Mouse (Mus musculus) liver, postnatal 0 days (tissue): Measurements from ENCODE around the gene Zfp810. TPM values are rescaled to one million over a fixed set of nuclear protein-coding genes. Genes with fewer than 3 reads are reported as not detected.
"Not testable (repeated sequence)": the region's sequence is repeated elsewhere in the genome, so short reads cannot be mapped to it uniquely, and the experiment has no call there.

Experiments
- ATAC-seq: fragments of 200-750 bp; cut with Nextera tagmentation; 2 replicates; pipeline ENCODE4 v1.8.0; 2017; ENCODE audit warnings: mild to moderate bottlenecking, moderate library complexity
- DNase-seq: peaks from one replicate; pipeline ENCODE4 v3.0.0-alpha.2; 2016
- H3K27ac ChIP-seq: fragments of 300-500 bp; sonication (generic); 2 replicates; pipeline ENCODE4 v1.5.1; 2014; ENCODE audit warnings: antibody characterized with exemption, moderate library complexity, mild to moderate bottlenecking, low read depth
- H3K27me3 ChIP-seq: fragments of 300-500 bp; sonication (generic); 2 replicates; pipeline ENCODE4 v1.6.1; 2014; ENCODE audit warnings: low read length, control low read depth, mixed read lengths; ENCODE audit not compliant: insufficient read depth
- H3K36me3 ChIP-seq: fragments of 300-500 bp; sonication (generic); replicated peaks from 2 replicates; pipeline ENCODE4 v1.6.1; 2014; ENCODE audit warnings: mild to moderate bottlenecking, control low read depth, low read length, moderate library complexity, mixed read lengths; ENCODE audit not compliant: insufficient read depth
- H3K4me1 ChIP-seq: fragments of 300-500 bp; sonication (generic); 2 replicates; pipeline ENCODE4 v1.6.1; 2014; ENCODE audit warnings: antibody characterized with exemption, mild to moderate bottlenecking, control low read depth; ENCODE audit not compliant: insufficient read depth
- H3K4me2 ChIP-seq: fragments of 300-500 bp; sonication (generic); 2 replicates; pipeline ENCODE4 v1.6.1; 2014; ENCODE audit warnings: low read depth, mild to moderate bottlenecking, low read length, moderate library complexity, mixed read lengths
- H3K4me3 ChIP-seq: fragments of 300-500 bp; sonication (generic); 2 replicates; pipeline ENCODE4 v1.5.1; 2014; ENCODE audit warnings: low read depth, low read length
- H3K9ac ChIP-seq: fragments of 300-500 bp; sonication (generic); replicated peaks from 2 replicates; pipeline ENCODE4 v1.6.1; 2014; ENCODE audit warnings: mild to moderate bottlenecking, moderate library complexity
- H3K9me3 ChIP-seq: fragments of 300-500 bp; sonication (generic); 2 replicates; pipeline ENCODE4 v1.6.1; 2016; ENCODE audit warnings: mild to moderate bottlenecking, control low read depth, low read length, mixed read lengths
- CTCF ChIP-seq: sonication (generic); IDR thresholded peaks from 2 replicates; pipeline ENCODE4 v1.5.1; 2016; ENCODE audit warnings: antibody characterized with exemption, low read depth
- EP300 ChIP-seq: IDR thresholded peaks from 2 replicates; pipeline ENCODE4 v1.6.1; 2016; ENCODE audit warnings: antibody characterized with exemption, low read depth, mild to moderate bottlenecking
- WGBS: fragments of 180-500 bp; shearing (Covaris S2); extraction: QIAGEN DNeasy Blood & Tissue Kit; methylation state at CpG from one replicate; pipeline ENCODE4 v1.1.7; 2014; ENCODE audit not compliant: insufficient replicate concordance; 5-methylcytosine and 5-hydroxymethylcytosine counted together
- polyA plus RNA-seq: library from polyadenylated mRNA; unstranded; fragments of >200 nt; fragmentation: Nextera tagmentation; extraction: Ambion mirVana; gene quantifications from 2 replicates; pipeline ENCODE4 v1.2.1, GENCODE M21; 2015

The Zfp810 gene
- polyA plus RNA-seq, 1 experiment from 2014 or later = 4.9 TPM

GRCm38 (mm10) chr9:22327475-22328387, 20.3 kb upstream of the Zfp810 start:
- TF ChIP-seq CTCF (peak; percentile 98), EP300 (no peak)
- H3K9me3 ChIP-seq = no peaks in the 10 kb centered on the region
- DNase-seq (peak; percentile 88), ATAC-seq (peak; percentile 95)
- H3K4me1 ChIP-seq = peaks cover 14% of the 10 kb centered on the region
- WGBS = under 1% methylated on average over 32 of the region's 32 CpGs
- peak overlapping the region; percentile 61 for H3K9ac ChIP-seq
- H3K4me2 ChIP-seq = peak overlapping the region; percentile 87
- peaks cover 12% of the 10 kb centered on the region for H3K36me3 ChIP-seq
- peak overlapping the region; percentile 81 for H3K27ac ChIP-seq
- H3K4me3 ChIP-seq = peak overlapping the region; percentile 55
- H3K27me3 ChIP-seq = no peaks in the 10 kb centered on the region

- peak overlapping the region; percentile 87 for H3K4me2 ChIP-seq
- DNase-seq = peak; percentile 56
- peak overlapping the region; percentile 81 for H3K27ac ChIP-seq
- H3K9me3 ChIP-seq = no peaks in the 10 kb centered on the region
- 24% methylated on average over 9 of the region's 9 CpGs for WGBS
- no peak for ATAC-seq
- no peaks in the 10 kb centered on the region for H3K27me3 ChIP-seq
- peak overlapping the region; percentile 61 for H3K9ac ChIP-seq
- no peak for TF ChIP-seq CTCF
- TF ChIP-seq EP300 = no peak
- peaks cover 14% of the 10 kb centered on the region for H3K4me1 ChIP-seq
- peak overlapping the region; percentile 55 for H3K4me3 ChIP-seq
- peaks cover 6% of the 10 kb centered on the region for H3K36me3 ChIP-seq
Measured at GRCm38 (mm10) chr9:22327099-22327474, 19.6 kb upstream of the Zfp810 start.

GRCm38 (mm10) chr9:22324579-22324978, 17.1 kb upstream of the Zfp810 start:
- H3K4me3 ChIP-seq = no peak overlapping the region
- H3K36me3 ChIP-seq = no peaks in the 10 kb centered on the region
- H3K27me3 ChIP-seq = no peaks in the 10 kb centered on the region
- H3K4me2 ChIP-seq = no peak overlapping the region
- H3K9me3 ChIP-seq = no peaks in the 10 kb centered on the region
- TF ChIP-seq CTCF (no peak), EP300 (no peak)
- ATAC-seq = no peak
- no peak overlapping the region for H3K27ac ChIP-seq
- H3K4me1 ChIP-seq = peaks cover 14% of the 10 kb centered on the region
- no peak for DNase-seq
- 89% methylated on average over 1 of the region's 1 CpGs for WGBS
- no peak overlapping the region for H3K9ac ChIP-seq

- H3K4me2 ChIP-seq = no peak overlapping the region
- H3K4me1 ChIP-seq = peaks cover 14% of the 10 kb centered on the region
- H3K9me3 ChIP-seq = peaks cover 3% of the 10 kb centered on the region; the same call in 1 of the 2 replicates
- WGBS = 58% methylated on average over 8 of the region's 8 CpGs
- H3K9ac ChIP-seq = no peak overlapping the region
- DNase-seq (peak; percentile 31), ATAC-seq (peak; percentile 82)
- H3K27ac ChIP-seq = 0 out of 2 replicates have a peak overlapping the region, but pooled peaks have one; percentile 26
- no peaks in the 10 kb centered on the region for H3K27me3 ChIP-seq
- TF ChIP-seq EP300 (peak; percentile 27; the same call in 1 of the 2 replicates), CTCF (no peak)
- H3K4me3 ChIP-seq = no peak overlapping the region
- H3K36me3 ChIP-seq = no peaks in the 10 kb centered on the region
Measured at GRCm38 (mm10) chr9:22322381-22323211, 15.1 kb upstream of the Zfp810 start.

- ATAC-seq (no peak), DNase-seq (no peak)
- Histone ChIP-seq H3K4me3 (no peak overlapping the region), H3K27me3 (no peaks in the 10 kb centered on the region), H3K9me3 (peaks cover 5% of the 10 kb centered on the region; the same call in 1 of the 2 replicates), H3K36me3 (no peaks in the 10 kb centered on the region), H3K4me1 (peaks cover 4% of the 10 kb centered on the region; the same call in 1 of the 2 replicates), H3K27ac (no peak overlapping the region), H3K4me2 (no peak overlapping the region), H3K9ac (no peak overlapping the region)
- TF ChIP-seq CTCF (no peak), EP300 (no peak)
- WGBS = 90% methylated on average over 1 of the region's 1 CpGs
Measured at GRCm38 (mm10) chr9:22319109-22319508, 11.7 kb upstream of the Zfp810 start.

- H3K27me3 ChIP-seq, ATAC-seq, H3K4me2 ChIP-seq, H3K9ac ChIP-seq, H3K27ac ChIP-seq, H3K4me3 ChIP-seq, H3K4me1 ChIP-seq, H3K9me3 ChIP-seq, DNase-seq, H3K36me3 ChIP-seq: not testable (repeated sequence)
- 79% methylated on average over 5 of the region's 5 CpGs for WGBS
Measured at GRCm38 (mm10) chr9:22316047-22316446, 8.6 kb upstream of the Zfp810 start.
